Mouse (Mus musculus) right cerebral cortex, postnatal 36 days (tissue): ENCODE measurements at regions not wholly inside any gene's neighbourhood (a gene's known extent, or its start where the extent isn't known, plus 50 kb on each side); places are given as distances from the start of the nearest gene placed in this dataset.

Experiments
- DNase-seq, 2 experiments: peaks; one replicate each; pipeline ENCODE4 v3.0.0; 2022; ENCODE audit warnings: low spot score in 2 of 2, mixed read lengths in 1 of 2

GRCm38 (mm10) chr13:99847531-99847930 lies 53.4 kb downstream of the Cartpt start:
- DNase-seq = no peak

- DNase-seq = peak; percentile 11 to 25
Measured at GRCm38 (mm10) chr13:99842626-99843025, 58.3 kb downstream of the Cartpt start.

DNA sequence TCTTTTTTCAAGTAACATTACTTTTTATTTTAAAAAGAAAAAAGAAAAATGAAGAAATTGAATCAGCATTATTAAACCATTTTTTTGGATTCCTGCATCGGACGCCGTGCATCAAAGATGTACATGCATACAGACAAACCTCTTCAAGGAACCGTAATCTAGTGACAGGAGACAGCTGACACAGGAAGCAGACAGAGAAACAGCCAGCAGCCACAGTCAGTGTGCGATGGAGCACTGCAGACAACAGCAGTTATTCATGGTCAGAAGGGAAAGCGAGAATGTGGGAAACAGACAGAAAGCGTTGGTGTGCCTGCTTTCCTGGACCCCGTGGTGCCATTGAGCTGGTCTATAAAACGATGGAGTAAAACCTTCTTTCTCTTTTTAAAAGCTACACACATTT lies 61.4 kb downstream of the Cartpt start:
- no peak for DNase-seq

GRCm38 (mm10) chr13:99837772-99838425 lies 63.0 kb downstream of the Cartpt start:
- peak; percentile 60 to 73 for DNase-seq

DNA sequence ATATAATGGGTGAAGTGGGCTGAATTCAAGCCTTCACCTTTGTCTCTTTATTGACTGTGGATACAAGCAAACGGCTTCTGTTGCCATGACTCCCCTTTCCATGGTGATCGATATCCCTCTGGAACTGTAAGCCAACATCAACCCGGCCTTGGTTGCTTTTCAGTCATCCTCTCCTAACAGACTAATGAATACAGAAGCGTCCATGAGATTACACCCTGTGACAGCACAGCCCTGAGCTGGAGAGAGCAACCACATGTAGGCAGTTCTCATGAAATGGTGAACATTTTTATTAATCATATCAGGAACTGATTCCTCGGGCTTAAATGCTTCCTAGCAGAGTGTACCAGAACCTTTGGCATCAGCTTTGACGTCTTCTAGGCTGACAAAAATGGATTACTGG lies 63.7 kb downstream of the Cartpt start:
- no peak for DNase-seq

DNA sequence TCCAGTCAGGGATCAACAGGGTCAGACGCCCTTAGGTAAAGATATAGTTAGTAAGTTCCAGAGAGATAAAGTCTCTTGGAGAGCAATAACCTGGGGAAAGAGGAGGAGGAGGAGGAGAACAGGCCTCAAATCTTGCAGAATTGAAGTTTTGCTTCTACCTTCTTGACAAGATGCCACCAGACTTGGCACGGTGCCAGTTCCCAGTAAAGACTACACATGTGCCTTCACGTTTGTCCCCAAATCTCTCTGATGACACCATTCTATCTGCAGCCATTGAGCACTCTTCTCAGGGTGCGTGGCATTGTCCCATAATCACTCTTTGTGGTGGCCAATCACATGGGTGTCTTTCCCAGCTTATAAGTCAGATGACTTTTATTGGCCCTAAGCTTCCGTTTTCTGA lies 64.3 kb downstream of the Cartpt start:
- DNase-seq = no peak

DNA sequence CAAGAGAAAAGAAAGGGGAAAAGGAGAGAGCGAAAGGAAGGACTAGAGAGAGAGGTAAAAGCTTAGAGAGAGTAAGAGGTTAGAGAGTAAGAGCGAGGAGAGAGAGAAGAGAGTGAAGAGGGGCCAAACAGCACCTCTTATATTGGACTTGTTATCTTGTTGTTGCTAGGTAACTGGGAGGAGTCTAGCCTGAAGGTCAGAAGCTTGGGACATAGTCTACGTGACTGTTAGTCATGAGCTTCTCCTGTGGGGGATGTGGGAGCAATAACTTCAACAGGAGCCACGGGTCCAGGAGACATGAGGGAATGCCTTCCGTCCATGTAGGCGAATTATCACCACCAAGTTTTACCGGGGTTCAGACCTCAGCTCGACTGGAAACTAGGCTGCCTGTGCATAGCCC lies 65.4 kb downstream of the Cartpt start:
- no peak for DNase-seq

DNA sequence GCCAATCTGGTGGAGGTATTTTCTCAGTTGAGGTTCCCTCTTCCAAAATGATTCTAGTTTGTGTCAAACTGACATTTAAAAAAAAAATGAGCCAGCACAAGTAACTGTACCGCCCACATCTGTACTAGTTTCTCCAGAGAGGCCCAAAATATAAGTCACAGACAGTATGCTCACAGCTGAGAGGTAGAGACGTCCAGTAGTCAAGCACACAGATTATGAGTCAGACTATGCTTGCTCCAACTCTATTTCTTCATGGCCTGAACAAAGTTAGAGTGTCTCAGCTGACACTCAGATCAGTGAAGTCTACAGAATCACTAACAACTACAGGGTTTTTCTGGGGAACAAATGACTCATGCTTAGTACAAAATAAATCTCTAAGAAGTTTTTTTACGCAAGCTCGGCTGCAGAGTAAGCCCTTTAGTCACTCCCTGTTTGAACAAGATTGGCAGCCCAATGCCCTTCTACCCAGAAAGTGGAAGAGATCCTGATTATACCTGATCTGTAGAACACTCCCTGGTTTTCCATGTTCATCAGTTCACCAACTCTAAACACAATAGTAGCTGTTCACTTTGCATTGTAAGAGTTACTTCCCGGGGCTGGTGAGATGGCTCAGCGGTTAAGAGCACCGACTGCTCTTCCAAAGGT lies 70.7 kb downstream of the Cartpt start:
- peak; percentile 61 to 83 for DNase-seq

DNA sequence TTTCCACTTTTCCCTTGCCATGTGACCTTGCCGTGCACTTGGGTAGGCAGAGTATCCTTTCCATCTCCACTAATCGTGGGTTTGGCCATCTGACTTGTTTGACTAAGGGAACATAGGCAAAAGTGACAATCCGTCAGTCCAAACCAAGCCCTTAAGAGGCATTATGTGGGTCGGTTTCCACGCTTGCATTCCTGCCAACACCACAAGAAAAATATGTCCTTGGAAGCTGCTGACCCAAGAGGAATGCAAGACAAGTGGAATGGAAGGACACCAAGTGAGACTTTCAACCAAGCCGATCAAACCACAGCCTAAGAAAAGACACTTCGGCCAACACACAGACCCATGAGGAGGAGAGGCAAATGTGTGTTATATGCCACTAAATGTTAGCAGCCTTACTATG lies 73.3 kb downstream of the Cartpt start:
- no peak for DNase-seq

- no peak for DNase-seq
Measured at GRCm38 (mm10) chr13:99824625-99825024, 76.3 kb downstream of the Cartpt start.

GRCm38 (mm10) chr13:99816666-99817065 lies 84.2 kb downstream of the Cartpt start:
- DNase-seq = no peak

DNA sequence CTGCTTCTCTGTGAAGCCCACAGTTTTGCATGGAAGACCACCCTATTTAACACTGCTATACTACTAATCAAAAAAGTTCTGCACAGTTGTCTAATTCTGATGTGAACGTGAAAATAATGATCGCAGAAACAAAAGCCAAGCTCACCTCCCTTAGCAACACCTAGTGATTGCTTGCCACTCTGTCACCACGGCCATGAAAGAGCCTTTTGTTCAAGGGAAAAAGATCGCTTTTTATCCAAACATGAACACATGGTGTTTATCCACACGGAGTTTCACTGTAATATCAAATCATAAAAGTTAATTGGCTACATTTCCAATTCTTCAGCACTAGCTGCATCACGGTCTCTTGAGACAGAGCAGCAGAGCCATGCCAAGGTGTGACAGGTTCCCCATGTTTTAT lies 85.1 kb downstream of the Cartpt start:
- DNase-seq = no peak

DNA sequence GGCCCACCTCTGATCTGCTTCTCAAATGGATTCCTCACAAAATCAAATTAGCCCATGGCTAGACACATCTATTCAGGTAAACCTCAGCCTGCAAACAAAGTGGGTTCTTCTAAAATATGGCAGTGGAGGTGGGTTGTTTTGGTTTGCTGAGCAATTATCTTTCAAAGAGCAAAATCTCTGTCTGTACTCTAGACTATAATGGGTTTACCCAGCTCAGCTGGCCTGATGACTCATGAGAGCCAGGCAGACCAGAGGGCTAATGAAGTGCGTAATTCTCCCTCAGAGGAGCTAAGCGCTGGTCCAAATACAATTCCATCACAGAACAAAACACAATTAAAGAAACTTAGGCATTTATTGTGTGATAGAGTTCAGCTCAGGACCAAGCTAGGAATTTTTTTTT lies 86.1 kb downstream of the Cartpt start:
- no peak for DNase-seq

GRCm38 (mm10) chr13:99814033-99814556 lies 86.8 kb downstream of the Cartpt start:
- no peak for DNase-seq

DNA sequence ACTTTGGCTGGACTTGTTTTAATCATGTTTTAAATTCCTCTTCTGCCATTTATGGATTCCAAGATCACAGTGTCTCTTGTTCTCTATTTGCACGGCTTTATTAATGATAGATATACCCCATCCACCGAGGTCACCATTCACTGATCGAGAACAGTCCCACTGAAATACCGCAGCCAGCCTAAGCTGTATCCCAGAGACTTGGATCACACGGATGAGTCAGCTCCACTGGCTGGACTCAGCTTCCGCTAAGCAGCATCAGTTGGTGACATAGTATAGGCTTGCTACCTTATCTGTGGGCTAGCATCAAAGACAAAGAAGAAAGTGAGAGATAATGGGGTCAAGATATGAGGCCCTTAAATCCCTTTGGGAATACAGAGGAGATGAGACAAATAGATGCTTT lies 106.4 kb downstream of the Cartpt start:
- no peak for DNase-seq

DNA sequence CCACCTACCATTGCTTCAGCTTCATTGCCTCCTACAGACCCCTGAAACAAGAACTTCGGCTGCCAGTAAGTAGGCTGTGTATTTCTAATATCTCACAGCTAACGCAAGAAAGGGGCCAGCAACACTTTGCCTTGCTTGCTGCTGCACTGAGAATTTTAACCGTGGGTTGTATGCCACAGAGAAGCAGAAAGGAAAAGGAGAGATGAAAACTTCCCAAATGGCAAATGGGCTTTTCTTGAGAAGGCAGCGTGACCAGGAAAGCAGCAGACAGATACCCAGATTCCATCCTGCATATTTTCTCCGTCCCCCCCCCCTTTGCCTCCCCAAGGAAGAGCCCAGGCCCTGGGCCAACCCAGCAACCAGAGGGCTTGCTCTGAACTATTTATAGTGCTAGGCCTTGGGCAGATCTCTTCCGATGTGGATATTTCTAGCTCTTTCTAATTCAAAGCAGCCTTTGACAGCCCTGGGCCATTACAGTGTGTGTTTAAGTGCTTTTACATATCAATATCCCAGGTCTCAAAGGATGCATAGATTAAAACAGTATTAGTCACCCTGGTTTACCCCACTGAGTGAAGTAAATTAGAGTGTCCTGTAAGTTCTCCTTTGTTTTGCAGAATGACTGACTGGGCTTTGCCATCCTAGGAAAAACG lies 107.0 kb downstream of the Cartpt start:
- no peak for DNase-seq

GRCm38 (mm10) chr13:99793001-99793400 lies 107.9 kb downstream of the Cartpt start:
- DNase-seq = no peak

DNA sequence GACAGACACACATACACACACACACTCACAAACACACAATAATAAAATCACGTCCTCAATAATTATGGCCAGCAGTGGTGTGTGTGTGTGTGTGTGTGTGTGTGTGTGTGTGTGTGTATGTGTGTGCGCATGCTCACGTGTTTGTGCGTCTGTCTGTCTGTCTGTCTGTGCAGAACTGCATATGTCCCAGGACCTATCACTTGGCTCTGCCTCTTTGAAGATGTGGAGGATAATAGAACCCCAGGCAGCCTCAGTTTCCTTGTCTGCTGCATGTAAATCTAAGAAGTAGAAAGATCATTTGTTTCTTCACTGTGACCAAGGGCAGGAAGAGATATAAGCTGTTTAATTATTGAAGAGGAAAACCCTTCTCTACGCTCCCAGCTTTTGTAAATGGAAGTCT lies 109.9 kb downstream of the Cartpt start:
- DNase-seq = no peak

- no peak for DNase-seq
Measured at GRCm38 (mm10) chr13:99787760-99788159, 113.1 kb downstream of the Cartpt start.

GRCm38 (mm10) chr13:99785427-99785826 lies 115.5 kb downstream of the Cartpt start:
- no peak for DNase-seq

- no peak for DNase-seq
Measured at GRCm38 (mm10) chr13:99784314-99784713, 116.6 kb downstream of the Cartpt start.

- DNase-seq = no peak
Measured at GRCm38 (mm10) chr13:99782883-99783721, 117.8 kb downstream of the Cartpt start.
